Mouse (Mus musculus): ENCODE data around the gene Ap5m1. TPM values are rescaled to one million over a fixed set of nuclear protein-coding genes. Genes with fewer than 3 reads are reported as not detected.

The Ap5m1 gene
- total and polyA plus RNA-seq, 3 experiments = 13.7 to 15.1 TPM; not detected in 1

- TF ChIP-seq MAFK (IDR thresholded peaks at IDR 0.05; ENCODE audit: borderline replicate concordance, low read depth, low read length) = no peak
- peak; percentile 56; the same call in 1 of the 2 replicates for TF ChIP-seq MAX (IDR thresholded peaks at IDR 0.05; ENCODE audit: low read length)
- TF ChIP-seq SMC3 (IDR thresholded peaks at IDR 0.05; ENCODE audit: low read depth, low read length) = no peak
- no peak for TF ChIP-seq CTCF (IDR thresholded peaks at IDR 0.05 in 2 of 3, conservative IDR thresholded peaks at IDR 0.05 in 1 of 3; ENCODE audit: control insufficient read depth in 1 of 3, insufficient read depth in 1 of 3, low read depth in 2 of 3, low read length in 3 of 3, poor library complexity in 1 of 3, severe bottlenecking in 1 of 3)
- TF ChIP-seq MAZ (IDR thresholded peaks at IDR 0.05; ENCODE audit: low read depth, low read length) = peak; percentile 92; the same call in 1 of the 2 replicates
- TF ChIP-seq ZNF384 (IDR thresholded peaks at IDR 0.05; ENCODE audit: low read depth, low read length) = no peak
- TF ChIP-seq JUND (IDR thresholded peaks at IDR 0.05; ENCODE audit: low read depth, low read length) = no peak
- TF ChIP-seq E2F4 (IDR thresholded peaks at IDR 0.05; ENCODE audit: borderline replicate concordance, low read depth, low read length) = peak; percentile 59; the same call in 1 of the 2 replicates
- TF ChIP-seq POLR2A (IDR thresholded peaks at IDR 0.05; ENCODE audit: control insufficient read depth in 1 of 2, insufficient read depth in 1 of 2, low read depth in 1 of 2, low read length in 2 of 2, poor library complexity in 1 of 2) = peak; percentile 86 to 93
- TF ChIP-seq CHD1 (IDR thresholded peaks at IDR 0.05; ENCODE audit: low read depth, low read length) = no peak
- TF ChIP-seq BHLHE40 (IDR thresholded peaks at IDR 0.05; ENCODE audit: borderline replicate concordance, low read depth, low read length) = no peak
Observed at GRCm38 (mm10) chr14:49066274-49066823, 452 bp downstream of the Ap5m1 start, which contains the start of gene Exoc5 (continued).

DNA sequence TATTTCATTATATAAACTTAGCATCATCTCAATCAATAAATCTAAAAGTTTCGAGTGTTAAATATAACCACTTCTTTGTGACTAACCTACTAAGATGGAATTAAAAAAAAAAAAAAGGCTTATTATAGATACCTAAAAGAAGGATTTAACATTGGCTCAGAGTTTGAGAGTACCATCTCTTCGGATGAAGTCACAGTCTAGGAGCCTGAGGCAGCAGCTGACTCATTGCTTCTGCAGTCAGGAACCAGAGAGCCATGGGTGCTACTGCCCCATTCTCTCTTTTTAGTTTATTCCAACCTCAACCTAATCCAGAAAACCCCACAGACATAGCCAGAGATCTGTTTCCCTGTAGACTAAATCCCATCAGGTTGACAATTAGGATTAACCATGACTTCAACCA is 6.9 kb downstream of the Ap5m1 start:
- Histone ChIP-seq H3K27me3 (ENCODE audit: control insufficient read depth in 1 of 2, insufficient read depth in 2 of 2, low read length in 2 of 2) (no peaks in the 10 kb centered on the region), H3K9ac (ENCODE audit: control insufficient read depth, low read depth, low read length, poor library complexity, severe bottlenecking) (no peak overlapping the region), H3K9me3 (replicated peaks; ENCODE audit: insufficient read depth, low read length) (no peaks in the 10 kb centered on the region), H3K4me3 (ENCODE audit: control insufficient read depth in 1 of 2, insufficient read depth in 1 of 2, low read depth in 2 of 2, low read length in 2 of 2) (no peak overlapping the region), H3K27ac (ENCODE audit: control insufficient read depth, low read depth, low read length) (no peak overlapping the region), H3K4me1 (ENCODE audit: control insufficient read depth in 1 of 2, insufficient read depth in 2 of 2, low read length in 2 of 2) (peaks cover 0 to 11% of the 10 kb centered on the region in 2 experiments; a peak in 3 of 4 replicates), H3K36me3 (ENCODE audit: control insufficient read depth in 1 of 2, insufficient read depth in 2 of 2, low read length in 2 of 2) (peaks cover 0 to 17% of the 10 kb centered on the region in 2 experiments), H3K79me2 (ENCODE audit: control insufficient read depth, insufficient read depth, low read length, poor library complexity) (peaks cover 10% of the 10 kb centered on the region)
- TF ChIP-seq POLR2AphosphoS5 (IDR thresholded peaks at IDR 0.05; ENCODE audit: borderline replicate concordance, low read depth, low read length) (no peak), MXI1 (IDR thresholded peaks at IDR 0.05; ENCODE audit: low read depth, low read length) (no peak), MAZ (IDR thresholded peaks at IDR 0.05; ENCODE audit: low read depth, low read length) (no peak), ZMIZ1 (IDR thresholded peaks at IDR 0.05; ENCODE audit: low read depth, low read length) (no peak)
- no peak for DNase-seq (ENCODE audit: low read depth, low spot score)

DNA sequence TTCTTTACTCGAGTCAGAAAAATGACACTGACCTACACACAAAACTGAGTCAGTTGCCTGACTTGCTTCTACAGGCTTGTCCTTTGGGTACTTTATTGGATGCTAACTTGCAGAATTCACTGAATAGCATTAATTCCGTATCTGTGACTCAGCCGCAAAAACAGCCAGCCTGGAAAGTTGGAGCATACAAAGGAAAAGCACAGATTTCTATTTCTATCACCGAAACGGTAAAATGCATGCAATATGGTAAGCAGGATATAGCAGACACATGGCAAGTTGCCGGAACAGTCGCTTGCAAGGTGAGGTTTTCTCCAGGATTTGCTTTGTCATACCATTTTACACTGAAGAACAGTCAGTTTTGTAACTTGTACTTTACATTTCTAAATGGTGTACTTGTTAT is 8.0 kb downstream of the Ap5m1 start:
- H3K4me1 ChIP-seq (ENCODE audit: control insufficient read depth in 1 of 2, insufficient read depth in 2 of 2, low read length in 2 of 2) = peaks cover 0 to 11% of the 10 kb centered on the region in 2 experiments; a peak in 3 of 4 replicates
- TF ChIP-seq MXI1 (IDR thresholded peaks at IDR 0.05; ENCODE audit: low read depth, low read length) (no peak), POLR2A (IDR thresholded peaks at IDR 0.05; ENCODE audit: control insufficient read depth in 1 of 2, insufficient read depth in 1 of 2, low read depth in 1 of 2, low read length in 2 of 2, poor library complexity in 1 of 2) (no peak), SIN3A (IDR thresholded peaks at IDR 0.05; ENCODE audit: low read length) (no peak), NELFE (IDR thresholded peaks at IDR 0.05; ENCODE audit: low read depth, low read length) (no peak)
- no peaks in the 10 kb centered on the region for H3K9me3 ChIP-seq (replicated peaks; ENCODE audit: insufficient read depth, low read length)
- H3K27me3 ChIP-seq (ENCODE audit: control insufficient read depth in 1 of 2, insufficient read depth in 2 of 2, low read length in 2 of 2) = no peaks in the 10 kb centered on the region
- no peak overlapping the region for H3K9ac ChIP-seq (ENCODE audit: control insufficient read depth, low read depth, low read length, poor library complexity, severe bottlenecking)
- H3K36me3 ChIP-seq (ENCODE audit: control insufficient read depth in 1 of 2, insufficient read depth in 2 of 2, low read length in 2 of 2) = peaks cover 0 to 14% of the 10 kb centered on the region in 2 experiments
- H3K4me3 ChIP-seq (ENCODE audit: control insufficient read depth in 1 of 2, insufficient read depth in 1 of 2, low read depth in 2 of 2, low read length in 2 of 2) = no peak overlapping the region
- peaks cover 6% of the 10 kb centered on the region; the same call in 1 of the 2 replicates for H3K79me2 ChIP-seq (ENCODE audit: control insufficient read depth, insufficient read depth, low read length, poor library complexity)
- DNase-seq (ENCODE audit: low read depth, low spot score) = no peak
- H3K27ac ChIP-seq (ENCODE audit: control insufficient read depth, low read depth, low read length) = no peak overlapping the region
